Mouse (Mus musculus): ENCODE data around the gene Kazn. TPM values are rescaled to one million over a fixed set of nuclear protein-coding genes. Genes with fewer than 3 reads are reported as not detected.

Gene Kazn
- total RNA-seq (2014; rRNA removed) (74.3 and 78.3 TPM in 2 replicates), polyA plus RNA-seq (2015; fragmentation: Nextera tagmentation; extraction: Ambion mirVana) (19.3 and 20.9 TPM in 2 replicates)

DNA sequence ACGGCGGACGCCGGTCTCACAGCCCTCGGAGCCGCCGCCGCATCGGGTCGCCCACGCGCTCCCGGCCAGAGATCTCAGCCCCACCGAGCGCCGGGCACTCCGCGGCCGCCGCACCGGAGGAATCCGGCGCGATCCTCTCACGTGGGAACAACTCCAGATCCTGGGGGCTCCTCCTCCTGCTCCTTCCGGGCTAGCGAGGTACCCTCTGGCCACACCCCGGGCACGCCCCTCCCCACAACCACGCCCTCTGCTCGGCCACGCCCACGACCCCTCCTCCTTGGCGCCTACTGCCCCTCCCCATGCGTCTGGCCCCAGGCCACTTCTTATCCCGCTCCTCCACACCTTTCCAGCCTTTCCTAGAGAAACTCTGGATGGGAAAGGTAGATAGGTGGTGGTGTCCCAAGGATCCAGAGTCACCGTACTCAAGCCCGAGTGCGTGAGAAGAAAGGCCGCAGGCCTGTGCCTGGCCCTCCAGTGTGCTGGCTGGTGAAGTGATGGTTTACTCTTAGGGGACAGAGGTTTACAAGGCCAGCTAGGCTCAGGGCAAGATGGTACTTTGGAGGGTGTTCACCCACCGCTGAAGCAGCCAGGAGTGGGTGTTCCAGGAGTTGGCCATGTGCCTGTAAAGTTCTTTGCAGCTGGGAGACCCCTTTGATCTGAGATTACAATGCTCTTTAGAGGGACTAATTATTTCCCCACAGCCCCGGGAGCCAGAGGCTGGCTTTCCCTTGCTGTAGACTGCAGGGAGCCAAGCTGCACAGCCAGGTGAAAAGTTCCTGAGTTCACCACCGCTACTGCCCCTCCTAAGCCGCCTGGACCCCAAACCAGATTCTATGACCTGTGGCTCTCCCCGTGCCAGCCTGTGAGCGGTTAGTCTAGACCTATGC lies at the start of gene Kazn:
Kazn (minus strand) TSS at position 162 of the 887 bp plus-strand sequence.
- H3K9ac ChIP-seq (replicated peaks; ENCODE audit: low read length), result peak within 1 kb of the TSS; percentile 72
- WGBS, result 6% methylated on average over 37 of the region's 46 CpGs
- peak within 1 kb of the TSS; percentile 63 for H3K4me3 ChIP-seq (ENCODE audit: low read length)
- peak within 1 kb of the TSS; percentile 43; the same call in 1 of the 2 replicates for H3K27ac ChIP-seq
- peak within 1 kb of the TSS; percentile 96 for H3K4me2 ChIP-seq (ENCODE audit: low read depth, low read length)
- no peaks in the 10 kb centered on the region for H3K9me3 ChIP-seq (ENCODE audit: low read length)
- ATAC-seq (peak; percentile 85), DNase-seq (ENCODE audit: low spot score) (peak; percentile 77)
- TF ChIP-seq CTCF (IDR thresholded peaks at IDR 0.05; ENCODE audit: low read depth), result no peak
- H3K4me1 ChIP-seq (ENCODE audit: insufficient read depth, low read length), result peaks cover 9% of the 10 kb centered on the region
- no peaks in the 10 kb centered on the region for H3K36me3 ChIP-seq (ENCODE audit: insufficient read depth, low read length)
- H3K27me3 ChIP-seq (ENCODE audit: insufficient read depth, low read length), result no peaks in the 10 kb centered on the region

DNA sequence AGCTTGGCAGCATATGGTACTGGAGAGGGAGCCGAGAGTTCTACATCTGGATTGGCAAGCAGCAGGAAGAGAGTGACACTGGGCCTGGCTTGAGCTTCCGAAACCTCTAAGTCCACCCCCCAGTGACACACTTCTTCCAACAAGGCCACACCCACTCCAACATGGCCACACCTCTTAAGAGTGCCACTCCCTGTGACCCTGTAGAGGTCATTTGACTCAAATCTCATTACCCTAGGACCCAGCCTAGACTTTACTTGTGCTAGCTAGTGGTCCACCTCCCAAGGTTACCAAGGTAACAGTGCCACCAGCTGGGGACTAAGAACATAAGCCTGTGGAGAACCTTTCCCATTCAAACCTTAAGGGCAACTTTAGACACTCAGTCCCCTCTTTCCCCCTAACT lies 46.3 kb upstream of the Kazn start:
- no peak for TF ChIP-seq CTCF (IDR thresholded peaks at IDR 0.05; ENCODE audit: low read depth)
- DNase-seq (ENCODE audit: low spot score) (no peak), ATAC-seq (no peak)
- H3K9me3 ChIP-seq (ENCODE audit: low read length), result no peaks in the 10 kb centered on the region
- H3K27me3 ChIP-seq (ENCODE audit: insufficient read depth, low read length), result no peaks in the 10 kb centered on the region
- no peak overlapping the region for H3K4me3 ChIP-seq (ENCODE audit: low read length)
- H3K4me1 ChIP-seq (ENCODE audit: insufficient read depth, low read length), result peaks cover 7% of the 10 kb centered on the region; the same call in 1 of the 2 replicates
- no peak overlapping the region for H3K9ac ChIP-seq (replicated peaks; ENCODE audit: low read length)
- no peak overlapping the region for H3K27ac ChIP-seq
- no peaks in the 10 kb centered on the region for H3K36me3 ChIP-seq (ENCODE audit: insufficient read depth, low read length)
- H3K4me2 ChIP-seq (ENCODE audit: low read depth, low read length), result no peak overlapping the region
- WGBS, result 67% methylated on average over 2 of the region's 2 CpGs

DNA sequence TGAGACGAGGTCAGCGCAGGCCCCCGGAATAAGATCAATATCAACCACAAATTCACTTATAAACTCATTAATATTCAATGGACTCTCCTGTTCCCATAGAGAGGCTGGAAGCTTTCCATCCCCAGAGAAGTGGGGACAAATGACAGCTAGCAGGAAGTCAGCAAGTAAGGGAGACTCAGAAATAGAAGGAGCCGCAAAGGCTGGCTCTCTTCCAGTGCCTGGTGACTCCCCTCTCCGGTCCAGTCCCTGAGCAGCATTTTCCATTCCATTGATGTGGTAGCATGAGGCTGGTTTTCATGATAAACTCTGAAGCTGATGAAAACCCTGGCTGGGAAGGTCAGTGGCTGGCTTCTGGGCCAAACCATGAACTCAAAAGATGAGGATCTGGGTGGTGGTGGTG lies 44.7 kb upstream of the Kazn start:
- Histone ChIP-seq H3K4me1 (ENCODE audit: insufficient read depth, low read length) (peaks cover 7% of the 10 kb centered on the region; the same call in 1 of the 2 replicates), H3K4me3 (ENCODE audit: low read length) (no peak overlapping the region), H3K36me3 (ENCODE audit: insufficient read depth, low read length) (no peaks in the 10 kb centered on the region), H3K27ac (no peak overlapping the region), H3K9me3 (ENCODE audit: low read length) (no peaks in the 10 kb centered on the region), H3K27me3 (ENCODE audit: insufficient read depth, low read length) (no peaks in the 10 kb centered on the region), H3K4me2 (ENCODE audit: low read depth, low read length) (no peak overlapping the region), H3K9ac (replicated peaks; ENCODE audit: low read length) (no peak overlapping the region)
- ATAC-seq (no peak), DNase-seq (ENCODE audit: low spot score) (peak; percentile 47)
- TF ChIP-seq CTCF (IDR thresholded peaks at IDR 0.05; ENCODE audit: low read depth), result no peak
- WGBS, result 61% methylated on average over 5 of the region's 5 CpGs

GRCm38 (mm10) chr4:142278197-142278575 lies 39.0 kb upstream of the Kazn start:
- H3K4me2 ChIP-seq (ENCODE audit: low read depth, low read length), result no peak overlapping the region
- no peaks in the 10 kb centered on the region for H3K9me3 ChIP-seq (ENCODE audit: low read length)
- DNase-seq (ENCODE audit: low spot score) (peak; percentile 29), ATAC-seq (peak; percentile 5; the same call in 1 of the 2 replicates)
- H3K36me3 ChIP-seq (ENCODE audit: insufficient read depth, low read length), result no peaks in the 10 kb centered on the region
- H3K27me3 ChIP-seq (ENCODE audit: insufficient read depth, low read length), result no peaks in the 10 kb centered on the region
- 75% methylated on average over 6 of the region's 6 CpGs for WGBS
- no peak overlapping the region for H3K4me3 ChIP-seq (ENCODE audit: low read length)
- no peak overlapping the region for H3K27ac ChIP-seq
- 0 out of 2 replicates have a peak, but pooled peaks cover 4% of the 10 kb centered on the region for H3K4me1 ChIP-seq (ENCODE audit: insufficient read depth, low read length)
- no peak overlapping the region for H3K9ac ChIP-seq (replicated peaks; ENCODE audit: low read length)
- no peak for TF ChIP-seq CTCF (IDR thresholded peaks at IDR 0.05; ENCODE audit: low read depth)

DNA sequence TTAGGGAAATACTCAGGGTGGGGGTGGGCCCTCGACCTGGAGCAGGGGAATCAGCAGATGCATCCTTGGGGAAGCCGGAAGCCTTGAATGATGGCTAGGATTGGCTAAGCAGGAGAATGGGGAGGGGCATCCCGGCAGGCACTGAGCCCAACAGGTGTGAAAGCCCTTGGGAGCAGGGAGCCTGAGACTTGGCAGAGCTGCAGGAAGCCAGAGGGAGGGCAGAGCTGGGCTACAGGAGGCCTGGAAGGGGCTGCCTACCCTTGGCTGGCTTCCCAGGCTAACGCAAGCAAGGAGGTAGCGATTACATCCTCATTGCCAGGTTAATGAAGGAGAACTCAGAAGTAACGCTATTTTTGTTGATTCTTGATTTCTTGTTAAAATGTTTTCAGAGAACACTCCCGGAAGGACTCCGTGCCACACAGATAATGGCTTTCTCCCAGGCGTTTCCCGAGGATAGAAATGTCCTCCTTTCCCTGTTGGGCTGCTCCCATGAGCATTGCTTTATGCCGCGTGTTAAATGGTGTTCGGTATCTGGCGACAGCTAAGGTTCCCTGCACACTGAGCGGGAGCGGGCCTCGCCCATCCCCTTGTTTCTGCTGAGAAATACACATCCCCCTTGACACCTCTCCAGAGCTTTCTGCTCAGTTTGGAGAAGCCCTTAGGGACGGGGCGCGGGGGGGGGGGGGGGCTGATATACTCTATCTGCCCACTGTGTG lies 38.4 kb upstream of the Kazn start:
- 0 out of 2 replicates have a peak overlapping the region, but pooled peaks have one; percentile 5 for H3K27ac ChIP-seq
- 0 out of 2 replicates have a peak, but pooled peaks cover 4% of the 10 kb centered on the region for H3K4me1 ChIP-seq (ENCODE audit: insufficient read depth, low read length)
- WGBS, result 30% methylated on average over 20 of the region's 20 CpGs
- H3K9me3 ChIP-seq (ENCODE audit: low read length), result no peaks in the 10 kb centered on the region
- H3K4me3 ChIP-seq (ENCODE audit: low read length), result no peak overlapping the region
- H3K27me3 ChIP-seq (ENCODE audit: insufficient read depth, low read length), result no peaks in the 10 kb centered on the region
- no peaks in the 10 kb centered on the region for H3K36me3 ChIP-seq (ENCODE audit: insufficient read depth, low read length)
- DNase-seq (ENCODE audit: low spot score), result peak; percentile 60
- H3K4me2 ChIP-seq (ENCODE audit: low read depth, low read length), result no peak overlapping the region
- ATAC-seq, result peak; percentile 33
- H3K9ac ChIP-seq (replicated peaks; ENCODE audit: low read length), result no peak overlapping the region
- TF ChIP-seq CTCF (IDR thresholded peaks at IDR 0.05; ENCODE audit: low read depth), result no peak

DNA sequence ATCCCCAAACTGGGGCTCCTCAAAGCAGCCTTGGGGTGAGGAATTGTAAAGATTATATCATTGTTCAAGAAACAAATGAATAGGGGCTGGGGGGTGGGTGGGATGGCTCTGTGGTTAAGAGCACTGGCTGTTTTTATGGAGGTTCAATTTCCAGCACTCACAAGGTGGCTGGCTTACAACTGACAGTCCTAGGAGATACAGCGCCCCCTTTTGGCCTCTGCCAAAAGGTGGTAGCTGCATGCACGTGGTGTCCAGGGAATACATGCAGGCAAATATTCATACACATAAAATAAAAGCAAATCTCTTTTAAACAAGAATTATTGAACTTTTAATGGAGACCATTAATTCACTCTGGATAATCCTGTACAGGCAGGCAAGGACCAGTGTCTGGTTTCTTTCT lies 36.0 kb upstream of the Kazn start:
- H3K27ac ChIP-seq, result no peak overlapping the region
- peak; percentile 44 for TF ChIP-seq CTCF (IDR thresholded peaks at IDR 0.05; ENCODE audit: low read depth)
- no peak overlapping the region for H3K4me2 ChIP-seq (ENCODE audit: low read depth, low read length)
- 0 out of 2 replicates have a peak, but pooled peaks cover 4% of the 10 kb centered on the region for H3K4me1 ChIP-seq (ENCODE audit: insufficient read depth, low read length)
- H3K9me3 ChIP-seq (ENCODE audit: low read length), result no peaks in the 10 kb centered on the region
- ATAC-seq (no peak), DNase-seq (ENCODE audit: low spot score) (no peak)
- WGBS, result 46% methylated on average over 2 of the region's 2 CpGs
- no peaks in the 10 kb centered on the region for H3K27me3 ChIP-seq (ENCODE audit: insufficient read depth, low read length)
- H3K36me3 ChIP-seq (ENCODE audit: insufficient read depth, low read length), result no peaks in the 10 kb centered on the region
- H3K9ac ChIP-seq (replicated peaks; ENCODE audit: low read length), result no peak overlapping the region
- no peak overlapping the region for H3K4me3 ChIP-seq (ENCODE audit: low read length)
